Mouse (Mus musculus) forebrain, postnatal 0 days (tissue): ENCODE measurements around the gene Wnt5b. TPM values are rescaled to one million over a fixed set of nuclear protein-coding genes. Genes with fewer than 3 reads are reported as not detected.

Experiments
- ATAC-seq: fragments of 200-750 bp; cut with Nextera tagmentation; 2 replicates; pipeline ENCODE4 v1.8.0; 2017; ENCODE audit warnings: mild to moderate bottlenecking, moderate library complexity
- DNase-seq: peaks from one replicate; pipeline ENCODE4 v3.0.0-alpha.2; 2015
- H3K27ac ChIP-seq: fragments of 300-500 bp; sonication (generic); 2 replicates; pipeline ENCODE4 v1.5.1; 2014; ENCODE audit warnings: low read depth, mild to moderate bottlenecking, antibody characterized with exemption, low read length, moderate library complexity, mixed read lengths
- H3K27me3 ChIP-seq: fragments of 300-500 bp; sonication (generic); 2 replicates; pipeline ENCODE4 v1.6.1; 2014; ENCODE audit warnings: mild to moderate bottlenecking, low read length, mixed read lengths; ENCODE audit not compliant: insufficient read depth
- H3K36me3 ChIP-seq: fragments of 300-500 bp; sonication (generic); 2 replicates; pipeline ENCODE4 v1.6.1; 2014; ENCODE audit warnings: mild to moderate bottlenecking, moderate library complexity; ENCODE audit not compliant: insufficient read depth
- H3K4me1 ChIP-seq: fragments of 300-500 bp; sonication (generic); 2 replicates; pipeline ENCODE4 v1.6.1; 2014; ENCODE audit warnings: antibody characterized with exemption; ENCODE audit not compliant: insufficient read depth
- H3K4me2 ChIP-seq: fragments of 300-500 bp; sonication (generic); 2 replicates; pipeline ENCODE4 v1.6.1; 2014; ENCODE audit warnings: low read depth, mild to moderate bottlenecking, moderate library complexity
- H3K4me3 ChIP-seq: fragments of 300-500 bp; sonication (generic); 2 replicates; pipeline ENCODE4 v1.5.1; 2014; ENCODE audit warnings: low read depth, low read length, mixed read lengths
- H3K9ac ChIP-seq: fragments of 300-500 bp; sonication (generic); 2 replicates; pipeline ENCODE4 v1.6.1; 2014; ENCODE audit warnings: mild to moderate bottlenecking
- H3K9me3 ChIP-seq: fragments of 300-500 bp; sonication (generic); 2 replicates; pipeline ENCODE4 v1.6.1; 2016; ENCODE audit warnings: low read length
- CTCF ChIP-seq: sonication (generic); IDR thresholded peaks from 2 replicates; pipeline ENCODE4 v1.5.1; 2016; ENCODE audit warnings: antibody characterized with exemption, control low read depth, low read depth
- WGBS: fragments of 180-500 bp; shearing (Covaris S2); extraction: QIAGEN DNeasy Blood & Tissue Kit; methylation state at CpG from one replicate; pipeline ENCODE4 v1.1.7; 2014; 5-methylcytosine and 5-hydroxymethylcytosine counted together
- polyA plus RNA-seq: library from polyadenylated mRNA; unstranded; fragments of >200 nt; fragmentation: Nextera tagmentation; extraction: Ambion mirVana; gene quantifications from 2 replicates; pipeline ENCODE4 v1.2.1, GENCODE M21; 2015
- total RNA-seq: library from RNA; depleted of rRNA; stranded (reverse); fragments of >200 nt; gene quantifications from 2 replicates; pipeline ENCODE4 v1.2.3, GENCODE M21; 2014

Gene Wnt5b
- total and polyA plus RNA-seq, 2 experiments from 2014 or later = 2.2 to 3.1 TPM

DNA sequence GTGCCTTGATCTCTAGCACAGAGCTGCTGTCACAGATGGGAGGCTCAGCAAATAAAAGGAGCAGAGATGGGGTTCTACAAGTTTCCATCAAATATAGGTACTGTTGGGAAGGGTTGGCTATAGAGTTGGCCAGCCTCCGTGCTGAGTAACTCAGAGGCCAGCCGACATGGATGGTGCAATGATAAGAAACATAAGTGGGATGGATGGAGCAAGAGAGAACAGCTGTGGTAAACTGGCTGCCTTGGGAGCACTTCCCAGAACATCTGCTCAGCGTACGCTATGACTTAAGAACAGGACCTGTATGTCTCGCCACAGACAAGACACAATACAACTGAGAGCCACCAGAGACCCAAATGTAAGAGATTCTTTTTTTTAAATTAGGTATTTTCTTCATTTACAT lies 39.0 kb upstream of the Wnt5b start:
- Histone ChIP-seq H3K9ac (no peak overlapping the region), H3K9me3 (no peaks in the 10 kb centered on the region), H3K27me3 (no peaks in the 10 kb centered on the region), H3K36me3 (no peaks in the 10 kb centered on the region), H3K27ac (no peak overlapping the region), H3K4me3 (no peak overlapping the region), H3K4me1 (0 out of 2 replicates have a peak, but pooled peaks cover 5% of the 10 kb centered on the region), H3K4me2 (no peak overlapping the region)
- DNase-seq = no peak
- TF ChIP-seq CTCF = no peak
- ATAC-seq = no peak
- 95% methylated on average over 5 of the region's 5 CpGs for WGBS

DNA sequence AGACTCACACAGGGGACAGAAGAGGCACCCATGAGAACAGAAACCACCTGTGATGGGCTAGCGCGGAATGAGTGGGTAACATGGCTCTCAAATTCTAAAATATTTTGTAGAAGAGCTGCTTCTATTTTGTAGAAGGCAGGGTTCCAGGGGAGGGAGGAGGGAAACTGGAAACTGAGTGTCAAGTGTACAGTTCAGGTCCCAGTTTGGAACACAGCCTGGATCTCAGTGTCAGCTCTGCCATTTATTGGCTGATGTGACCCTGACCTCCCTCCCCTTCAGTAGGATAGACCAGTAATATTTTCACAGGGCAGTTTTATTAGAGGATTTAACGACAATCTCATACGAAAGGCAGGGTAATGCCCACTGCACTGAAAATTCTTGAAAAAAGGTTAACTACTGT lies 32.6 kb upstream of the Wnt5b start:
- Histone ChIP-seq H3K36me3 (peaks cover 34% of the 10 kb centered on the region), H3K9ac (no peak overlapping the region), H3K9me3 (no peaks in the 10 kb centered on the region), H3K27me3 (no peaks in the 10 kb centered on the region), H3K4me3 (no peak overlapping the region), H3K27ac (no peak overlapping the region), H3K4me1 (no peaks in the 10 kb centered on the region), H3K4me2 (no peak overlapping the region)
- ATAC-seq = no peak
- WGBS = 93% methylated on average over 4 of the region's 4 CpGs
- TF ChIP-seq CTCF = no peak
- DNase-seq = no peak

DNA sequence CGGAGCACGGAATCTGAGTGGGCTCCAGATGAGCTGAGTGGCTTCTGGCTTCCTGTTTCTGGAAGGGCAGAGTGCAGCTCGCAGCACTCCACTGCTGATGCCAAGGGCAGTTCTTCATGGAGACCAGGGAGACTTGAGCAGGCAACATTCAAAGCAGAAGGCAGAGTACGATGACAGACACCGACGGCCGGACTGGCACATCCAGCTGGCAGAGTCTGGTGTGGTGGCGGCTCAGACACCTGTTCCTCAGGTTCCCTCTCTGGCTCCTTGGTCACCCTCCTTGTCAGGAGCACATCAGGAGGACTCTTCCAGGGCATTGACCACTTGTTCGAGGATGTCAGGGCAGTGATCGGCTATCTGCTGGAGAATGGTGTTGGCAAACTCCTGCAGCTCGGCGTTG lies 31.2 kb upstream of the Wnt5b start:
- no peak for TF ChIP-seq CTCF
- Histone ChIP-seq H3K9ac (no peak overlapping the region), H3K27me3 (no peaks in the 10 kb centered on the region), H3K27ac (no peak overlapping the region), H3K36me3 (peaks cover 34% of the 10 kb centered on the region), H3K4me1 (no peaks in the 10 kb centered on the region), H3K4me2 (no peak overlapping the region), H3K4me3 (no peak overlapping the region), H3K9me3 (no peaks in the 10 kb centered on the region)
- DNase-seq (no peak), ATAC-seq (no peak)
- 95% methylated on average over 12 of the region's 12 CpGs for WGBS

- WGBS = 75% methylated on average over 7 of the region's 7 CpGs
- Histone ChIP-seq H3K4me3 (no peak overlapping the region), H3K4me2 (no peak overlapping the region), H3K36me3 (peaks cover 38% of the 10 kb centered on the region), H3K4me1 (no peaks in the 10 kb centered on the region), H3K27me3 (no peaks in the 10 kb centered on the region), H3K9ac (no peak overlapping the region), H3K27ac (no peak overlapping the region), H3K9me3 (no peaks in the 10 kb centered on the region)
- no peak for DNase-seq
- no peak for TF ChIP-seq CTCF
- no peak for ATAC-seq
Observed at GRCm38 (mm10) chr6:119572296-119572695, 28.1 kb upstream of the Wnt5b start.

- H3K27me3 ChIP-seq = no peaks in the 10 kb centered on the region
- H3K9me3 ChIP-seq = no peaks in the 10 kb centered on the region
- no peak for TF ChIP-seq CTCF
- no peaks in the 10 kb centered on the region for H3K4me1 ChIP-seq
- no peak overlapping the region for H3K9ac ChIP-seq
- no peak overlapping the region for H3K4me2 ChIP-seq
- DNase-seq = no peak
- peaks cover 37% of the 10 kb centered on the region for H3K36me3 ChIP-seq
- H3K4me3 ChIP-seq = no peak overlapping the region
- peak; percentile 36; the same call in 1 of the 2 replicates for ATAC-seq
- H3K27ac ChIP-seq = no peak overlapping the region
- whole genome bisulfite sequencing = 83% methylated on average over 4 of the region's 4 CpGs
Observed at GRCm38 (mm10) chr6:119570797-119571196, 26.6 kb upstream of the Wnt5b start.

DNA sequence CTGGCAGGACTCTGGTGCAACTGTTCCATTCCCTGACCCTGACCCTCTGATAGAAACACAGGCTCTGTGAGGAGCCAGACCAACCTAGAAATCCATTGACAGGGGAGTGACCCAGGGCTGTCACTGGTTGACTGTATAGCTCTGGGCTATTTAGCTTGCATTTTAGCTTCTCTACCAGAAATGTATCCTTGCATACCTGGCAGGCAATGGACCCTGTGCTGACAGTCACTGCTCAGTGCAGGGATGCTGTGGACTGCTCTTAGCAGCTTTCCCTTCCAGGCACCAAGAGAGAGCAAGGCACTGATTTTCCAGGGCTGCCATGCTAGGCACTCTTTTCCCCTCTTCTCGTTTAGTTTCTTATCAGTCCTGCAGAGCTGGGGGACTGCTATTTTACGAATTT lies 24.2 kb upstream of the Wnt5b start:
- no peak for TF ChIP-seq CTCF

DNA sequence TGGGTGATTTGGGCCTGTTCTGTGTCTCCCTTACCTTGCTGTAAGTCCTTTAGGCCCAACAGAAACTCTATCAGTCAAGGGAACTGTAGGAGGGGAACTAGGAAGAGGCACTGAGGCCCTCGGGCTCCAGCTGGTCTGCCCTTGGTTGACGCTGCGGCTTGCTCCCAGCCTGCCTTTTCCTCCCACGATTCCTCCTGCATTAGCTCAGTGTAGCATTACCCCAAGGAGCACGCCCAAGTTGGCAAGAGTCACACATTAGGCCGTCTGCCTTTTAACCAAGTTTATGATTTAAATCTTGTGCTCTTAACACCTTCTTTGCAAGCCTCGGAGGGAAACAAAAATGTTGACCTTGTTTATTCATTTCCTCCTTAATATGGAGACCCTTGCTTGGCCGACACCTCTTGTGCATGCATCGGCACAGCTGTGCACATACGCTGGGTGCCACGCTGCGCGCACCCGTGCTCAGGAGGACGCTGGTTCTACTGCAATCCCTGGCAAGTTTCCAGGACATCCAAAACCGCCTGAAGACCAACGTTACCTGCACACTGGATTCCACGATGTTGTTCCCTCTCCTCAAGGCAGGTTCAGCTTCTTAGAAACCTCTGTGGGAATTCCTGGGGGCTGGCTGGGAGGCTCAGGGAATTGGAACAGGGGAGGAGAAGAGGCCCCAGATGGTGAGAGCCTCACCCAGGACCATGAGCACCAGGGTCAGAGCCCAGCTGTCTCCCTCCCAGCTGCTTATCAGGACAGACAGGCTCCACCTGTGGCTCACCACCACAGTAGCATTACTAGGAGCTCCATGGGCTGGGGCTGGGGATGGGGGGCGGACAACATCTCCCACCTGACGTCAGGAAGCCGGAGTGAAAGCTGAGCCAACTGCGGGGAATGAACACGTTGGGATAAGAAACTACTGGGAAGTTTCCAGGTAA lies 21.6 kb upstream of the Wnt5b start:
- no peak for DNase-seq
- no peak for ATAC-seq
- TF ChIP-seq CTCF = no peak
- Histone ChIP-seq H3K27me3 (no peaks in the 10 kb centered on the region), H3K4me1 (no peaks in the 10 kb centered on the region), H3K9me3 (no peaks in the 10 kb centered on the region), H3K4me2 (no peak overlapping the region), H3K9ac (no peak overlapping the region), H3K36me3 (peaks cover 4% of the 10 kb centered on the region; the same call in 1 of the 2 replicates), H3K4me3 (no peak overlapping the region), H3K27ac (no peak overlapping the region)
- 86% methylated on average over 23 of the region's 23 CpGs for WGBS

More for the DNA sequence above, 24.2 kb upstream of the Wnt5b start:
- 84% methylated on average over 2 of the region's 2 CpGs for WGBS
- H3K27ac ChIP-seq = no peak overlapping the region
- peaks cover 17% of the 10 kb centered on the region; the same call in 1 of the 2 replicates for H3K36me3 ChIP-seq
- DNase-seq = no peak
- no peaks in the 10 kb centered on the region for H3K4me1 ChIP-seq
- H3K9ac ChIP-seq = no peak overlapping the region
- no peak for ATAC-seq
- no peak overlapping the region for H3K4me2 ChIP-seq
- no peaks in the 10 kb centered on the region for H3K27me3 ChIP-seq
- H3K4me3 ChIP-seq = no peak overlapping the region
- H3K9me3 ChIP-seq = no peaks in the 10 kb centered on the region
